Mouse (Mus musculus) left cerebral cortex, adult 8-10 months (tissue): ENCODE measurements at regions not wholly inside any gene's neighbourhood (a gene's known extent, or its start where the extent isn't known, plus 50 kb on each side); places are given as distances from the start of the nearest gene placed in this dataset.

Experiments
- DNase-seq, 2 experiments: peaks; one replicate each; pipeline ENCODE4 v3.0.0; 2022; ENCODE audit warnings: low spot score in 2 of 2

GRCm38 (mm10) chr6:94816161-94816560, 116.2 kb upstream of the Lrig1 start:
- no peak for DNase-seq

DNA sequence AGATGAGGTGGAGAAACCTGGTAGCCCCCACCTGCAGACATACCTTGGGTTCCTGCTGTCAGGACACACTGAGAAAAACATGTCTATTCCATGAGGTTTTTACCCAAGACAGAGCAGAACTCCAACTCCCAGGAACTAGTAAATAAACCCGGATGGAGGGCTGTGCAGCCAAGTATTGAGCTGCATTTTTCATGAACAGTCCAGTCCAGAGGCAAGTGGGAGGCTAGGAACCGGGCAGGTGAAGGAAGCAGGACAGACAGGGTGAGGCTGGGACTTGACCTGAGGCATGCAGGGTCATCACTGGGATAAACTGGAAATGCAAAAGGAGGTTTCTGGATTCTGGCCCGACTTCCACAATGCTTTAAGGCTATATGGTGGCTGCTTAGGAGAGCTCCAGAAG, 114.8 kb upstream of the Lrig1 start:
- no peak for DNase-seq

GRCm38 (mm10) chr6:94813481-94814148, 113.7 kb upstream of the Lrig1 start:
- DNase-seq: no peak

GRCm38 (mm10) chr6:94811846-94812245, 111.9 kb upstream of the Lrig1 start:
- no peak for DNase-seq

GRCm38 (mm10) chr6:94807216-94807615, 107.3 kb upstream of the Lrig1 start:
- DNase-seq: no peak

- DNase-seq: no peak
Observed at GRCm38 (mm10) chr6:94806481-94807160, 106.7 kb upstream of the Lrig1 start.

DNA sequence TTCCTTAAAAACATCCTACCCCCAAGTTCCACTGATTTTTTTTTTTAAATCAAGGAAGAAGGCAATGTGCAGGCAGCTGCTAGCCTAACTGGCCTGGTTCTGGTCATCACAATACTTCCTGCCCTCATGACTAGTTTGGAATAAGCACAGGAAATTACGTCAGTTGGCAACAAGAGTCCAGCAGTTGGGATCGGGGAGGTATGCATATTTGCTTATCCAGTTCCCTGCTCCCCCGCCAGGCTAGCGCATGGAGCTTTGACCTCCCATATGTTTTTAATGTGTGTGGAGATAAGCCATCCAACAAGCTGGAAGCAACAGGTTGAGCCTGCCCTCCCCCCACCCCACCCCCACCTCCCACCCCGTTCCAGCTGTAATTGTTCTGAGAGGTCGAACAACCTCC, 105.7 kb upstream of the Lrig1 start:
- no peak for DNase-seq

- no peak for DNase-seq
Observed at GRCm38 (mm10) chr6:94804284-94804815, 104.4 kb upstream of the Lrig1 start.

- no peak for DNase-seq
Observed at GRCm38 (mm10) chr6:94801039-94801438, 101.1 kb upstream of the Lrig1 start.

DNA sequence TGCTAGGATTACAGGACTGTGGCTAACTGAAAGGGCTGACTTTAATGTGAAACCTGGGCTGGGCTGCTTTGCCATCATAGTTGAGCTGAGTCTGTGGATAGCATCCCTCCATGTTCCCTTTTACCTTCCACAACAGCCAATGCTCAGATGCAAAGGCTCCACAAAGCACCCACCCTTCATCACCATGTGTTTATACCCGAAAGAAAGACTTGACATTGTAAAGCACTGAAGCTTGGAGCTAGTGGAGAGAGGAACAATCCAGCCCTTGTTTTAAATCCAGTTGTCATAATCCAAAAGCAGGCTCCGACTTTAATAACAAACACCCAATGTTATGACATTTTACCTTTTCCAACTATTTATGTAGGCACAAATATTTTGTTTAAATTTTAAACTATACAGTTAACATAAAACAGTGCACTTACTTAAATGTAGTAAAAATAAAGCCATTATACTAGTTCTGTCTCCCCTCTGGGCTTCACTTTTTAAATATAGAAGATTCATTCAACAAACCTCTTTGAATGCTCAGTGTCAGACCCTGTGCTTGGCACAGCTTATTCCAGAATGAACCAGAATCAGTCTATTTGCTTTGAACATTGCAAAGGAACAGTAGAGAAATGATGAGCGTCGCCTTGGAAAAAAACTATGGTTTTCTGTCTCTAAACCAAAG, 98.7 kb upstream of the Lrig1 start:
- no peak for DNase-seq

GRCm38 (mm10) chr6:94795442-94795841, 95.5 kb upstream of the Lrig1 start:
- no peak for DNase-seq

DNA sequence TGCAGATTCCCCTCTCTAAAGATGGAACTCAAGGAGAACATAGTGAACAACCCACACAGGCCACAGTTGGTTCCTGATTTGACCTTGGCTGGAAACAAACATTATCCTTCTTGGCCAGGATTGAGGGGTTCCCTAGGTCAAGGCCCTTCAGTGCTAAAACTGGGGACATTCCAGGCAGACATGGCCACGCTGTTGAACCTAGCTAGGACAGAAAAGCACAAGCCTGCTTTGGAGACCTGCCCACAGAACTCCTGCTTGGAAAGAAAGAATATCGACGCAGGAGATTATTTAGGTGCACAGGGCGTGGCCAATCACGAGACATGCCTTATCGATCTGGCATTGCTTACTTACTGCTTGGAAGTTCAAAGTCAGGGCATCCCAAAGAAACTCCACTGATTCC, 93.6 kb upstream of the Lrig1 start:
- DNase-seq: no peak

DNA sequence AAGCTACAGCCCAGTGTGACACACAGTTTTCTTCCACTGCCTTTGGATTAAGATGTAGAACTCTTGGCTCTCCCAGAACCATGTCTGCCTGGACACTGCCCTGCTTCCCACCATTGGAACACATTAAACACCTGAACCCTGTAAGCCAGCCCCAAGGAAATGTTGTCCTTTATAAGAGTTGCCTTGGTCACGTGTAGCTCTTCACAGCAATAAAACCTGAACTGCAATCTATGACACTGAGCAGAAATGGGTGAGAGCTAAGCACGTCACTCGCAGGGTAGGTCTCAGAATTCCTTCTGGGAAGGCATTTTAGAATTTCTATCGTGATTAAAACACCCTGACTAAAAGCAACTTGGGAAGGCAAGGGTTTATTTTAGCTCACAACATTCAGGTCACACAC, 92.4 kb upstream of the Lrig1 start:
- DNase-seq: no peak

GRCm38 (mm10) chr6:94789308-94789763, 89.4 kb upstream of the Lrig1 start:
- no peak for DNase-seq

DNA sequence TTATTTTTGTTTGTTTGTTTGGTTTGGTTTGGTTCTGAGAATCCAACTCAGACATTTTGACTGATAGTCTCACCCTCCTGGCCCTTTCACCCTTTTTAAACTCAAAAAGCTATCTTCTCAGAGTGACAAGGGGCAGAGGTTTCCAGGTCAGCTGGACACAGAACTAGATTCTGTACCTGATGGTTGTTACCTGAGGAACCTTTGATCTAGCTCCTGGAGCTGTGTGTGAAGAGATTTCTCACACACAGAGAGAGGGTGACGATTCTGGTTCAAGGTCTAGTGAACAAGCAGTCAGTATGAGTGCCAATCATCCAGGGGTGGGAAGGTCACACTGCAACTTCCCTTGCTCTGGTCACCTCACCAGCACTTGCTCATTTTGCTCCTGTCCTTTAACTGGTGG, 83.5 kb upstream of the Lrig1 start:
- DNase-seq: no peak

GRCm38 (mm10) chr6:94780621-94781020, 80.7 kb upstream of the Lrig1 start:
- DNase-seq: no peak

GRCm38 (mm10) chr6:94779854-94780253, 79.9 kb upstream of the Lrig1 start:
- no peak for DNase-seq

DNA sequence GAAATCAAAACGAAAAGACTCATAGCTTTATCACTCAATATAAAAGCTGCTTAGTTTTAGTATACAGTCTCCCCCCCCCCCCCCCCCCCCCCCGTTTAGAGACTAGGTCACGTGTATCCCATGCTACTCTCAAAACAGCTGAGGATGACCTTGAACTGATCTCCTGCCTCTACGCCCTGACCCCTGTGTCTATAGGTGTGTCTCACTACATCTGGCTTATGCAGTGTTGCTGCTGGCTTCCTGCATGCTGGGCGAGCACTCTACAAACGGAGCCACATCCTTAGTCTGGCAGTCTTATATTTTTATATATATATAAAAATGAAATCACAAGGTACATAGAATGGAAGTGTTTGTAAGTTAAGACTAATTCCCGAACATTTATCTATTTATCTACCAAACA, 79.3 kb upstream of the Lrig1 start:
- DNase-seq: no peak

- no peak for DNase-seq
Observed at GRCm38 (mm10) chr6:94778797-94779196, 78.8 kb upstream of the Lrig1 start.

GRCm38 (mm10) chr6:94776585-94776984, 76.6 kb upstream of the Lrig1 start:
- no peak for DNase-seq

GRCm38 (mm10) chr6:94774871-94775270, 74.9 kb upstream of the Lrig1 start:
- no peak for DNase-seq
